Mouse (Mus musculus) hindlimb bud, embryonic 11.5 days (tissue): ENCODE data around the gene Tnfaip3.

Experiments
- DNase-seq: peaks from one replicate; pipeline ENCODE4 v3.0.0-alpha.2; 2012; ENCODE audit warnings: low read depth, low spot score; ENCODE audit errors: extremely low spot score

The Tnfaip3 gene

GRCm38 (mm10) chr10:18974486-18974885 is 41.0 kb downstream of the Tnfaip3 start:
- no peak for DNase-seq

- no peak for DNase-seq
Measured at GRCm38 (mm10) chr10:18966893-18967292, 48.6 kb downstream of the Tnfaip3 start.

- DNase-seq = no peak
Measured at GRCm38 (mm10) chr10:18965601-18966000, 49.9 kb downstream of the Tnfaip3 start.

- no peak for DNase-seq
Measured at GRCm38 (mm10) chr10:18964856-18965255, 50.6 kb downstream of the Tnfaip3 start.

GRCm38 (mm10) chr10:18959777-18960492 is 55.5 kb downstream of the Tnfaip3 start:
- DNase-seq = no peak

- no peak for DNase-seq
Measured at GRCm38 (mm10) chr10:18953706-18954071, 61.8 kb downstream of the Tnfaip3 start.

GRCm38 (mm10) chr10:18953011-18953705 is 62.3 kb downstream of the Tnfaip3 start:
- DNase-seq = no peak
